Mouse (Mus musculus) kidney, postnatal 25 days (tissue): Measurements from ENCODE around the gene Pld3.
"Not testable (repeated sequence)": the region's sequence is repeated elsewhere in the genome, so short reads cannot be mapped to it uniquely, and the experiment has no call there.

ENCODE experiments used
- DNase-seq, 2 experiments: peaks; one replicate each; pipeline ENCODE4 v3.0.0; 2021; ENCODE audit warnings: mixed read lengths in 2 of 2

Gene Pld3

DNA sequence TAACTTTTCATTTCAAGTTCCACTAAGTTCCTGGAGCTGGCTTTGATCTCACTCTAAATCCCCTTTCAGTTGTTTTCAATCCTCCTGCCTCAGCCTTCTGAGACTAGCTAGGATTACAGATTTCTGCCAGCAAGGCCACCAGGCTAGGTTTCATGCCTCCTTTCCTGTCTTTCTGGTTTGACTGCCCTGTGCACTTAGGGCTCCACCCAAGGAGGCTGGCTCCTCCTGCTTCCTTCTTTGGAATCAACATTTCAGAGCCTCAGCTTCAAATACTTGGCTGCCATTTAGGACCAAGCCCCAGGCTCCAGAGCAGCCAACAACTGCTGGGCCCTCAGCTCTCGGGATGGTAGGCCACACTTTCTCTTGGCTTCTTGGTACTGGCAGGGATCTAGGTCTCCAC lies 32.4 kb downstream of the Pld3 start:
- DNase-seq, result no peak

DNA sequence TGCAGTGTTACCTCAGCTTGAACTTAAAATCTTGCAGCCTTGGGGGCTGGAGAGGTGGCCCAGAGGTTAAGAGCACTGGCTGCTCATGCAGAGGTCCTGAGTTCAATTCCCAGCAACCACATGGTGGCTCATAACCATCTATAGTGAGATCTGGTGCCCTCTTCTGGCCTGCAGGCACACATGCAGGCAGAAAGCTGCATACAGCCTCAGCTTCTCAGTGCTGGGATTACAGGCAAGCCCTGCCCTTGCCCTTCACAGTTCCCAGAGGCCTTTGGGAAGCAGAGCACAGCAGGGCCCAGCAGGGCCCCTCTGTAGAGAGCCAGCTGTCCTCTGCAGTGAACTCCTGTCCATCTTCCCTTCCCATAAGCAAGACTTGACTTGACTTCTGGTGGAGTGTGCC lies 32.9 kb downstream of the Pld3 start:
- no peak for DNase-seq

DNA sequence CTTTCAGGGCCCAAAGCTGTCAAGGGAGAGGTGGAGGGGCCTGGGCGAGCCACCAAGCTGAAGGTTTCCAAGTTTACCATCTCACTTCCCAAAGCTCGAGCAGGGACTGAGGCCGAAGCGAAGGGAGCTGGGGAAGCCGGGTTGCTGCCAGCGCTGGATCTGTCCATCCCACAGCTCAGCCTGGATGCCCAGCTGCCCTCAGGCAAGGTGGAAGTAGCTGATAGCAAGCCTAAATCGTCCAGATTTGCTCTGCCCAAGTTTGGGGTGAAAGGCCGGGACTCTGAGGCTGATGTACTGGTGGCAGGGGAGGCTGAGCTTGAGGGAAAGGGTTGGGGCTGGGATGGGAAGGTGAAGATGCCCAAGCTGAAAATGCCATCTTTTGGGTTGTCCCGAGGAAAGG lies 34.7 kb downstream of the Pld3 start:
- no peak for DNase-seq

DNA sequence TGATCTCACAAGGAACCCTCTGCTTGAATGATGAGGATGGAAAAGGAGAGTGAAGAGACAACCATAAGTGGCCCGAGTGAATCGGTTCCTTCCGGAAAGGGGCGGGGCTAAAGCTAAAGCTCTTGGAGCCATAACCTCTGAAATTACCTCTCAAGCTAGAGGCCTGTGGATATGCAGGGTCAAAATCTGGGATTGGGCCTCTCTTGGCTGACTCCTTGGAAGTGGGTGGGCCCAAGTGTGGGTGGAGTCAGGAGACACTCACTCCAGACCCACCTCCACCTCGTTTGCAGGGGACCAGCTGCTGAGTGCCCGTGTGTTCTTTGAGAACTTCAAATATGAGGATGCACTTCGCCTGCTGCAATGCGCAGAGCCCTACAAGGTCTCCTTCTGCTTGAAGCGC lies 38.1 kb downstream of the Pld3 start:
- DNase-seq, result no peak

DNA sequence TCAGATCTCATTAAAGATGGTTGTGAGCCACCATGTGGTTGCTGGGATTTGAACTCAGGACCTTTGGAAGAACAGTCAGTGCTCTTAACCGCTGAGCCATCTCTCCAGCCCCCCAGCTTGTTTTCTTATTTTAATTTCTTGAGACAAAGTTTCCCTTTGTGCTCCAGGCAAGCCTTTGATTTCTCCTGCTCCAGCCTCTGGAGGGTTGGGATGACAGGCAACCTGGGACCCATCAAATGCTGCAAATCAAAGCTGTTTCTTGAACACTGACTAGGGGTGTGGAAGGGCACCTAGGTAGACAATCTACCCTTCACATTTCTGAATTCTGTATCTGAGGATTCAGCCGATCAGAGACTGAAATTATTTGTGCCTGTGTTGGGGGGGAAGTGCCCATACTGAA lies 42.2 kb downstream of the Pld3 start:
- DNase-seq, result no peak

DNA sequence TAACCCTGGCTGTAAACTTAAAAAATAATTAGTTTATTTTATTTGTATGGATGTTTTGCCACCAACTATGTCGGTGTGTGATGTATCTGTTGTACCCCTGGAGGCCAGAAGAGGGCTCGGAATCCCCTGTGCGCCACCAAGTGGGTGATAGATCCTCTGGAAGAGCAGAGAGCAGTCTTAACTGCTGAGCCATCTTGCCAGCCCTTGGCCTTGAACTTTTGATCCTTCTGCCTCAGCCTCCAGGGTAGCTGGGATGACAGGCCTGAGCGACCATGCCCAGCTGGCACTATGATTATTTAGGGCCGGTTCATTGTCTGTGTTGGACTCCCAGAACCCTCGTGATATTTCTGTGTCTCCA lies 44.4 kb downstream of the Pld3 start:
- DNase-seq, result peak; percentile 74 to 79

DNA sequence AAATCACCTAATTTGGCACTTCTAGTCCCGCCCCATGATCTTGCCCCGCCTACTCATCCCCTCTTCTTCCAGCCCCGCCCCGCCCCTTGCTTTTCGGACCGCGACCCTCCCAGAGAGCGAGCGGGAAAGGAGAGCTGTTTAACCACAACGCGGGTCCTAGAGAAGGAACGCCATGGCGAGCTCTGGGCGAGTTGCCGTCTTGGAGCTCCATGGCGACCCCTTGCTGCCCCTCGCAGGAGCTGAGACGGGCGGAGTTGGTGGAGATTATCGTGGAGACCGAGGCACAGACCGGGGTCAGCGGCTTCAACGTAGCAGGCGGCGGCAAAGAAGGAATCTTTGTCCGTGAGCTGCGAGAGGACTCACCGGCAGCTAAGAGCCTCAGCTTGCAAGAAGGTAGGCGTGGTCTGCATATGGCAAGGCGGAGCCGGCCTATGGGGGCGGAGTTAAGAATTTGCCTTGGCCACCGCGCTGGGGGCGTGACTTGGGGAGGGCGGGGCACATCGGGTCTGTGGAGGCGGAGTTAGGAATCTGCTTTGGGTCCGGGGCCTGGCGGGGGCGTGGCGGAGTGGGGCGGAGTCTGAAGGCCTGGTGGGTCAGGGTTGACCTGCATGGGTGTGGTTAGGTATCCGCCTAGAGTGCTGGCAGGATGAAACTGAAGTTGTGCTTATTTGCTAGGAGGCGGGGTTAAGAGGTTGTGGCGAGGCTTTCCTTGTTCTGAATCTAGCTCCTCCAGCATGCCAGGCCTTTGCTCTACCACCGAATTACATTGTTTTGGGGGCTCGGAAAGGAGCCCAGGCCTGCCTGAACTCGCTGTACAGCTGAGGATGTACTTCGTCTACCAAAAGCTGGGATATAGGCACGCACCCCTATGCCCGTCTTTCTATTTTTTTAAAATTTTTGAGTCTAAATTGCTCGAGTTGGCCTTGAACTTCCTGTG lies 45.0 kb downstream of the Pld3 start:
- peak; percentile 99 for DNase-seq

DNA sequence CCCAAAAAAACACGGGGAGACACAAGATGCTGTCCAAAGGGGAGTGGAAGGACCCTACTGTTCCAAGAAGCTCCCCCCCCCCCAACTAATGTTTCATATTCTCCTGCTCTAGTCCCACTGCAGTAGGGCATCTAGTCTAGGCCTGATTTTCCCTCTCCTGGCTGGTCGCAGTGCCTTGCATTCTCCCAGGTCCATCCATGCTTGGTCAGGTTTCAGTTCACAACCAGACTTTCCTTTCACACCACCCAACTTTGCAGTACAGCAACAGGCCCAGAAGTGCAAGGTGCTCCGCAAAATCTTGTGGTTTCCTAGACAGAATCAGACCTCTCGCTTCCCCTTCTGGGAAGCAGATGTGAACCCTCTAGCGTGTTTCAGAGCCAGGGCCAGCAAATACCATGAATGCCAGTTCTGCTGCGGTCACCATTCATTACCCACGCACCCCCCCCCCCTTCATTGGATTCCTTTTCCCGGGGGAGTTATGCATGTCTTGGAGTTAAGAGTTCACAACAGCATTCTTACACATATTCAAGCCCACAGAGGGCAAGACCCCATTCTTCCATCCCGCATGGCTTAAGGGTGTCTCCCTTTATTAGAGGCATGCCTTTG lies 46.1 kb downstream of the Pld3 start:
- no peak for DNase-seq

DNA sequence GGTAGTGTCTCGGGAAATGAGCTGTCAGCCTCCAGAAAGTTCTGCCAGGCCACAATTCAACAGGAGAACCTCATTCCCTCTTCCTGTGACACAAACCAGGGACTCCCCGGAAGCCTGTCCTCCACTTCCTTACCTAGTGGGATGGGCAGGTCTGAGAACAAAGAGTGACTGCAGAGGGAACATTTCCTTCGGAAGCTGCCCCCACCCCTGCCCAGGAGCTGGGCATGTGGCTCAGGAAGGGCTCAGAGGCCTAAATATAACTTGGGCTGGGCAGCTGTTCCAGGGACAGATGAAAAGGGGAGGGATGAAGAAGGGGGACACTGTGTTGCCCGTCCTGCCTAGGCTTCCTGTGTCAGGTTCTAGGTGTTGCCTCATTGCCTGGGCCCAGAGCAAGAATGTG lies 51.4 kb downstream of the Pld3 start:
- DNase-seq, result peak; percentile 45 to 84

DNA sequence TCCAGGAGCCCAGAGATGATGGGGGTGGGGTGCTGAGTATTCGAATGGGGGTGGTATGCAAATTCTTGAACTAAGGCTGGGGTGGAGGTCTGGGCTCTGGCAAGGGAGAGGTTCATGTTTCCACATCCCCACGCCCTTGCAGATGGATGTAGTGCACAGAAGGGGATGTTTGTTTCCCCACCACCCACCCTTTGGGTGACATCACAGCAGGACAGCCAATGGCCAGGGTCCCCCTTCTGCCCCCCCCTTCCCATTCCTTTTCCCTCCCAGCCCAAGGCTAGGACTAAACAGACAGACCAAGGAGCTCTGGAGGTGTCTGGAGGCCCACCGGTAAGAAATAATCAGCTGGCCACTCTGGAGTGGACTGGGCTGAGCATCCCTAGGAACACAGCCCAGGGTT lies 54.0 kb downstream of the Pld3 start, which contains the start of gene Prx:
Gene Prx, plus strand, starts transcription at position 289 of the 400 bp plus-strand sequence.
- DNase-seq, result no peak

DNA sequence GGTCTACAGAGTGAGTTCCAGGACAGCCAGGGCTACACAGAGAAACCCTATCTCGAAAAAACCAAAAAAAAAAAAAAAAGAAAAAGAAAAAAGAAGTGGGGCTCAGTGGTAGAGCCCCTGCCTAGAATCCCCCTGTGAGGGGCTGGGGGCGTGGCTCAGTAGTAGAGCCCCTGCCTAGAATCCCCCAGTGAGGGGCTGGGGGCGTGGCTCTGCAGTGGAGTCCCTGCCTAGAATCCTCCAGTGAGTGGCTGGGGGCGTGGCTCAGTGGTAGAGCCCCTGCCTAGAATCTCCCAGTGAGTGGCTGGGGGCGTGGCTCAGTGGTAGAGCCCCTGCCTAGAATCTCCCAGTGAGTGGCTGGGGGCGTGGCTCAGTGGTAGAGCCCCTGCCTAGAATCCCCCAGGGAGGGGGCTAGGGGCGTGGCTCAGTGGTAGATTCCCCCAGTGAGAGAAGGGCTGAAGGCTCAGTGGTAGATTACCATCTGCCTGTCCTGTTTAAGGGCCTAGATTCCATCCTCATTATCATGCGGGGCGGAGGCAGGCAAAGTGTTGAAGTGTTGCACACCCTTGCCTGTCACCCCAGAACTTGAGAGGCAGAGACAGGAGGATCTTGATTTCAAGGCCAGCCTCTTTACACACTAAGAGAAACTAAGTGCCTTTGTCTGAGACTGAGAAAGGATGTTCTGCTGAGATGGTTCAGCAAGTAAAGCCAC lies 58.2 kb downstream of the Pld3 start:
- not testable (repeated sequence) for DNase-seq

DNA sequence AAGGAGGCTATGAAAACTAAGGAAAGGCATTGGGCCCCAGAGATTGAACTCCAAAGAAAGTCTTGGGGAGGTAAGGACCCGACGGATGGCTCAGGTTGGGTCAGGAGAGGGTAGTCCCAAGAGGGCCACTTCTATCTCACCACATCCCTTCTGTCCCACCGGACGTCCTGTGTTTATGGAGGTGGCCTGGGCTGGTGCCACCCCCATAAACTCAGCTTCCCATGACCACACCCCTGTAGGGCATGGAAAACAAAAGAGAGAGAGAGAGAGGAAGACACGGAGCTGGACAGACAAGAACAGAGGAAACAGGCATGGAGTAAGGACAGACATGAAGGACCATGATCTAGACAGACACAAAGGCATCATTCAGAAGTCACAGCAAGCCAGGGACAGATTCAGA lies 59.6 kb downstream of the Pld3 start:
- DNase-seq, result no peak

DNA sequence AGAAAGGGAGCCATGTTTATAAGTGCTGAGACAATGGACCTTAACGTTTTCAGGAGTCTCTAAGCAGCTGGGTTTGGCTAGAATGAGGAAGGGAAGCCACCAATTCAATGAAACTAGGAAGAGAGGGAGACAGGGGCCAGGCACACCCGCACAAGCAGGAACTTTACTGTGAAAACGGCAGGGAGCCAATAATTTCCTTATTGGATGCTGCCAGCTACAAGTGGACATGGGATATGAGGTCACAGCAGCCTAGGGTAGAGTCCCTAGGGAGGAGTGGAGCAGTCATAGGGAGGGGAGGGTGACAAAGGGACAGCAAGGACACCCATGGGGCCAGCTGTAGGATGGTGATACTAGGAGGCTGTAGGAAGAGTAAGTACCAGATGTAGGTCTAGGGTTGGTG lies 60.0 kb downstream of the Pld3 start:
- no peak for DNase-seq

DNA sequence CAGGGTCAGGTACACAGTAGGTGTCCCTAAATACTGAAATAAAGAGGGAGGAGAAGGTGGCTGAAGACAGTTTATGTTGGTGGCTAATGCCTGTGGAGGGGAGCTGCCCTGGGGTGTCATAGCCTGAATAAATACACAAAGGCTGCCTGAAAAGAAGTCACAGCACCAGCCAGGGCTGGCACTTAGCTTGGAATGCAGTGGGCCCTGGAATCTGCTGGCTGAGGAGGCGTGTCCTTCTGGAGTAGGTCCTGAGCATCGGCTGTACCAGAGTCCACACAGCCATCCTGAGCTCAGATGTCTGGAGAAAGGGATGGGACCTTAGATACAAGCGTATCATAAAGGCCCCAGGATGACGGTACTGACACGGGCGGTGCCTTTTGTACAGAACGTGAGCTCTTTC lies 61.2 kb downstream of the Pld3 start:
- peak; percentile 39 to 71 for DNase-seq

DNA sequence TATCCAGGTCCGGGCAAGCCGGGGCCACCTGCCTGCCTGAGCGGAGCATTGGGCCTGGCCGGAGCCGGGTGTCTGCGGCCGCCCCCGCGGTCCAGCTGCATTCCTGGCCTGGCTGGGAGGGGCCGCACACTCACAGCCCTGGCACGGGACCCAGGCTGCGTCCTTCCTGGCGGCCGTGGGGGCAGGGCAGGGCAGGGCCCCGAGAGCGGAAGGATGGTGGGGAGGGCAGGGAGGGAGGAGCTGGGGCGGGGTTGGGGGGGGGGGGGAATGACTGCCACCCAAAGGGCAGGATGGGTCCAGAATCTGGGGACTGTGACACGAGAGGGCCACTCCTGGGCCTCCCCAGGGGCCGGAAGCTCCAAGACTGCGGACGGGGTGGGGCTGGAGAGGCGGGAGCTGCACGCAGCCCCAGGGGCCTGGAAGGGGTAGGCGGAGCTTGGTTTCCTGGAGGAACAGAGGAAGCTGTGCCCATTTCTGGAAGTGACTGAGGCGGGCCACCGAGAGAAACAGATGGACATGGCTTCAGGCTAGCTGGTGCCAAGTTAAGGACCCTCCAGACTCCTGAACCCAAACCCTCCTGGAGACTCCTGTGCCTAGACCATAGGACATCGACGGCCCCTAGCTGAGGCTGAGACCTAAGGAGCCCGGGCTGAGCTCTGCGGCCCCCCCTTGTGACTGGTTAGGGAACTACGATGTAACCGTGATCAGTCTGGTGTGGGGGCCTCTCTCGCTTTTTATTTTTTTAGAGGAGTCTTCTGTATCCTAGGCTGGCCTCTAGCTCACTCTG lies 62.3 kb downstream of the Pld3 start:
- peak; percentile 96 to 98 for DNase-seq

DNA sequence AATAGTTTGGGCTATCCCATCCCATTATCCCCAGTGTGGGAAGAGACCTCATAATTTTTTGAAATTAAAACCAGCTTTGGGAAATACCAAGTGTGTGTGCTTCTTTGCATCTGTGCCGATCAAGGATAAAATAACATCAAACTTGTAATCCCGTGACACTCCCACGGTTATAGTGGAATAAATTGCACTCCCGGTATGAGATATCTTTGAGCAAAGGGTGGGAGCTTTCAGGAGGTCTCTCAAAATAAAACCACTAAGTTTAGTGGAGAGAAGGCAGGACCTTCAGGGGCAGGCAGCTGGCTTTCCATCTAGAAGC lies 62.8 kb downstream of the Pld3 start:
- DNase-seq, result no peak

DNA sequence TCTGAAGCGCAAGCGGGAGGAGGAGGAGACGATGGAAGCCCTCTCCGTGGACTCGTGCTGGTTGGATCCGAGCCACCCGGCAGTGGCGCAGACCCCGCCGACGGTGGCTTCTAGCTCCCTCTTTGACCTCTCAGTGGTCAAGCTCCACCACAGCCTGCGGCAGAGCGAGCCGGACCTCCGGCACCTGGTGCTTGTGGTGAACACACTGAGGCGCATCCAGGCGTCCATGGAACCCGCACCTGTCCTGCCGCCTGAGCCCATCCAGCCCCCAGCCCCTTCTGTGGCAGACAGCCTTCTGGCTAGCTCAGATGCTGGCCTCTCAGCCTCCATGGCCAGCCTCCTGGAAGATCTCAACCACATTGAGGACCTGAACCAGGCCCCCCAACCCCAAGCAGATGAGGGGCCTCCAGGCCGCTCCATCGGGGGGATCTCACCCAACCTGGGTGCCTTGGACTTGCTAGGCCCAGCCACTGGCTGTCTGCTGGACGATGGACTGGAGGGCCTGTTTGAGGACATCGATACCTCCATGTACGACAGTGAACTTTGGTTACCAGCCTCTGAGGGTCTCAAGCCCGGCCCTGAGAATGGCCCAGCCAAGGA lies 63.6 kb downstream of the Pld3 start:
- DNase-seq, result no peak

DNA sequence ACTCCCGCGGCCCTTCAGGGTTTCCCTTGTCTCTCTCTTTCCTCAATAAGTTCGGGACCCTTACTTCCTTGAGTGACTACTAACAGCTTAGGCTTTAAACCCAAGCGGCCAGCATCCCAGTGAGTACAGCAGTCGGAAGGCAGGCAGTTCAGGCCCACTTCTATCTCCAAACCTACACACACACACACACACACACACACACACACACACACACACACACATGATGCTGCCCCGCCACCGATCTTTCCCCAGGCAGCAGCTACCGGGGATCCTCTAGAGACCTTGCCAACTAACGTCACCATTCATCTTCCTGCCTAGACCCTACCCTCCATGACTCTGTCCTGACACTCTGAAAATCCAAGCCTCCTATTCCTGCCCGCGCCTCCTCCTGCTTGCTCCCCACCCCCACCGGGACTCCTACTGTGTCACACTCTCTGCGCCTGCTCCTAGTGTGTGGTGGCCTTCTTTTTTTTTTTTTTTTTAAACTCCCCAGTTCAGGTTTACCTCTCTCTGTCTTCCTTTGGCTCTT lies 65.2 kb downstream of the Pld3 start:
- DNase-seq, result peak; percentile 85 to 88

DNA sequence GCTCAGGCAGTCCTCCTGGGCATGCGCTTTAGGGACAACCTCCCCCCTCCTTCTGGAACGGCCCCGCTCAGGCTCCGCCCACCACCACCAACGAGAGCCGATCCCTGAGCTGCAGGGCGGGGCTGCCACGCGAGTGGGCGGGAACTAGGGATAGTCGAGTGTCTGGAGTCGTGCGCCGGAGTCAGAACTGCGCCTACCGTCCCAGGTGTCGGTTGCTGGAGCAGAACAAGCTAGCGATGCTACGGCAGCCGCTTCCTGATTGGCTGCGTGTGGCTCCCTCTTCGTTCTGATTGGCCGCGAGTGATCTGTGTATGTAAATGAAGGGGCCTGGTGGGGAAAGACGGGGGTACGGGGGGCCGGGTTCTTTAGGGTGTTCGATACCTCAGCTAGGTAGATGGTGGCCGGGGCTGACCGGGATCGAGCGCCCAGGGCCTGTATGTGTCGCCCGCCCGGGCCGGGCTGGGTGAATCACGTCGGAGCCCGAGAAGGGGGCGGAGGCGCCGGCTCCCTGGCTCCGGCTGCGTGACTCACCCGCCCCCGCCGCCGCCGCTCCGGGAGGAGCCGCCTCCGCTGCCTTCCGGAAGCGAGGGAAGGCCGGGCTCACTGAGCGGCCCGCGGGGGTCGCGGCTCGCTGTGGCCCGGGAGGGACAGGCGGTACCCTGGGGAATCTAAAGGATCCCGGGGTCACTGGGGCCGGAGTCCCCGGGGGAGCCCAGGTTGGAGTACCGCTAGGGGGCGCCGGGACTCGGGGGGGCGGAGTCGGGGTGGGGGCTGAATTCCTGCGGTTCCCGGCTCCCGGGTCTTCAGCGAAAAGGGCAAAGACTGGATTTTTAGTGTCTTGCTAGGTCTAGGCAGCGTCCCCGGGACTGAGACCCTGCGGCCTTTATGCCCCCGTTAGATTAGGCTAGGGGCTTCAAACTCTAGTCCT lies 66.0 kb downstream of the Pld3 start, which contains the start of gene Sertad1:
Gene Sertad1, plus strand, starts transcription at position 141 of the 928 bp plus-strand sequence.
- peak; percentile 100 for DNase-seq

DNA sequence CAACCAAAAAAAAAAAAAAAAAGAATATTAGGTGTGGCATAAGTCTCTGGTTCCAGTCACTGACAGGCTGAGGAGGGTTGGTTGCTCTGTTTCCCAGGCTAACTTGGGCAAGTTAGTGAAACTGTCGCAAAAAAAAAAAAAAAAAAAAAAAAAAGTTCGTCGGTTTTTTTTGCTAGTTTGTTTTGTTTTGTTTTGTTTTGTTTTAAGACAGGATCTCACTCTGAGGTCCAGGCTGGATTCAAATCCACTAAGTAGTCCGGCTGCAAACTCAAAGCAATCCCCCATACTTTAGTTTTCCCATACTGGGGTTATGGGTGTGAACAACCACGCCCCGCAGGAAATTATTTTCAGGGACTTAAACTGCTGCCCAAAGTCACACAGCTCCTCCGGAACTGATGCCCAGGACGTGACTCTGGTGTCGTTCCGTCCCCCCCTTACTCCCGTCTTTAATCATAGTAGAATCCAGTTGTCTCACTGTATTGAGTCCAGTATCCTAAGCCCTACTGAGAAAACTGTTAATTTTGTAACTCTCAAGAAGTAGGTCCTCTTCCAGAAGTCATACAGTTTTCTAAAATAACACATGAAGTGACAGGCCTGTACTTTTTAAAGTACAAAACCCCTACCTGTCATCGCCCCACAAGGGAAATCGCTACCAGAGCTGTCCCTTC lies 66.8 kb downstream of the Pld3 start:
- peak; percentile 56 to 69 for DNase-seq

DNA sequence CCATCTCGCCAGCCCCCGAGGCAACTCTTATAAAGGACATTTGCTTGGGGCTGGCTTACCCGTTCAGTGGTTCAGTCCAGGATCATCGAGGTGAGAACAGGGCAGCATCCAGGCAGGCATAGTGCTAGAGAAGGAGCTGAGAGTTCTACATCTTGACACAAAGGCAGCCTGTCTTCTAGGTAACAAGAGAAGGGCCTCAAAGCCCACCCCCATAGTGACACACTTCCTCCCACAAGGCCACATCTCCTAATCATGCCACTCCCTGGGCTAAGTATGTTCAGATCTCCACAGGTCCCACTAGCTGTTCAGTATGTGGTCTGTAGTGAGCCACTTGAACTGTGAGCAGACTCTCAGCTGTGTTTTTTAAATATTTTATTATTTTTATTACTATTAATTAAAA lies 69.2 kb downstream of the Pld3 start:
- no peak for DNase-seq
